Mouse (Mus musculus) MEL (cell line): ENCODE results near the gene Exoc4. TPM values are rescaled to one million over a fixed set of nuclear protein-coding genes. Genes with fewer than 3 reads are reported as not detected.

Source experiments
- DNase-seq: peaks from one replicate; pipeline ENCODE4 v3.0.0; 2011; ENCODE audit warnings: low read depth, low spot score
- H3K27ac ChIP-seq: 2 replicates; pipeline ENCODE4 v1.5.1; 2012; ENCODE audit warnings: low read depth, mild to moderate bottlenecking, control low read depth, low read length, moderate library complexity; ENCODE audit not compliant: control insufficient read depth
- H3K27me3 ChIP-seq, 2 experiments: fragments of 150-350 bp in 1 of 2; sonication (generic) in 1 of 2; 2 replicates each; pipeline ENCODE4 v1.6.1; 2012; ENCODE audit warnings: low read length in 2 of 2, mild to moderate bottlenecking in 2 of 2, improper control_type of control experiment in 1 of 2, moderate library complexity in 1 of 2; ENCODE audit not compliant: insufficient read depth in 2 of 2, control insufficient read depth in 1 of 2
- H3K36me3 ChIP-seq, 2 experiments: 2 replicates each; pipeline ENCODE4 v1.6.1; 2012 to 2014; ENCODE audit warnings: low read length in 2 of 2, improper control_type of control experiment in 1 of 2, inconsistent platforms in 1 of 2, mild to moderate bottlenecking in 1 of 2; ENCODE audit not compliant: insufficient read depth in 2 of 2, control insufficient read depth in 1 of 2
- H3K4me1 ChIP-seq, 2 experiments: fragments of 150-350 bp in 1 of 2; sonication (generic) in 1 of 2; 2 replicates each; pipeline ENCODE4 v1.6.1; 2012; ENCODE audit warnings: low read length in 2 of 2, improper control_type of control experiment in 1 of 2, mild to moderate bottlenecking in 1 of 2; ENCODE audit not compliant: insufficient read depth in 2 of 2, control insufficient read depth in 1 of 2
- H3K4me3 ChIP-seq, 2 experiments: fragments of 150-350 bp in 1 of 2; sonication (generic) in 1 of 2; 2 replicates each; pipeline ENCODE4 v1.5.1; 2012; ENCODE audit warnings: low read depth in 2 of 2, low read length in 2 of 2, mild to moderate bottlenecking in 2 of 2, moderate library complexity in 2 of 2, control low read depth in 1 of 2, improper control_type of control experiment in 1 of 2; ENCODE audit not compliant: control insufficient read depth in 1 of 2, insufficient read depth in 1 of 2
- H3K79me2 ChIP-seq: 2 replicates; pipeline ENCODE4 v1.6.1; 2012; ENCODE audit warnings: mild to moderate bottlenecking, low read length, moderate library complexity; ENCODE audit not compliant: control insufficient read depth, poor library complexity, insufficient read depth
- H3K9ac ChIP-seq: 2 replicates; pipeline ENCODE4 v1.6.1; 2012; ENCODE audit warnings: low read depth, mild to moderate bottlenecking, control low read depth, low read length, moderate library complexity; ENCODE audit not compliant: control insufficient read depth, poor library complexity, severe bottlenecking
- H3K9me3 ChIP-seq: fragments of 150-350 bp; sonication (generic); replicated peaks from 2 replicates; pipeline ENCODE4 v1.6.1; 2012; ENCODE audit warnings: mild to moderate bottlenecking, low read length, improper control_type of control experiment, moderate library complexity; ENCODE audit not compliant: insufficient read depth
- BHLHE40 ChIP-seq: IDR thresholded peaks from 2 replicates; pipeline ENCODE4 v1.6.1; 2012; ENCODE audit warnings: low read depth, mild to moderate bottlenecking, inconsistent platforms, low read length, improper control_type of control experiment, borderline replicate concordance
- E2F4 ChIP-seq: IDR thresholded peaks from 2 replicates; pipeline ENCODE4 v1.6.1; 2011; ENCODE audit warnings: low read depth, low read length, improper control_type of control experiment, borderline replicate concordance
- ELF1 ChIP-seq: IDR thresholded peaks from 2 replicates; pipeline ENCODE4 v1.6.1; 2014; ENCODE audit warnings: low read depth, mild to moderate bottlenecking, inconsistent platforms, low read length, improper control_type of control experiment, moderate library complexity
- EP300 ChIP-seq, 2 experiments: IDR thresholded peaks; 2 replicates each; pipeline ENCODE4 v1.6.1; 2011; ENCODE audit warnings: improper control_type of control experiment in 2 of 2, low read length in 2 of 2, low read depth in 1 of 2, mild to moderate bottlenecking in 1 of 2
- ETS1 ChIP-seq: IDR thresholded peaks from 2 replicates; pipeline ENCODE4 v1.6.1; 2012; ENCODE audit warnings: low read depth, mild to moderate bottlenecking, inconsistent platforms, low read length, improper control_type of control experiment, moderate library complexity
- GABPA ChIP-seq: IDR thresholded peaks from 2 replicates; pipeline ENCODE4 v1.6.1; 2012; ENCODE audit warnings: low read depth, mild to moderate bottlenecking, inconsistent platforms, low read length, improper control_type of control experiment, moderate library complexity
- GATA1 ChIP-seq: IDR thresholded peaks from 2 replicates; pipeline ENCODE4 v1.6.1; 2011; ENCODE audit warnings: low read depth, low read length, improper control_type of control experiment
- KAT2A ChIP-seq: conservative IDR thresholded peaks from 2 replicates; pipeline ENCODE4 v1.6.1; 2012; ENCODE audit warnings: low read depth, low read length, improper control_type of control experiment, inconsistent platforms
- MAFK ChIP-seq: IDR thresholded peaks from 2 replicates; pipeline ENCODE4 v1.6.1; 2011; ENCODE audit warnings: low read depth, mild to moderate bottlenecking, low read length, improper control_type of control experiment, borderline replicate concordance
- MAX ChIP-seq: IDR thresholded peaks from 2 replicates; pipeline ENCODE4 v1.6.1; 2011; ENCODE audit warnings: low read length, improper control_type of control experiment
- MXI1 ChIP-seq: IDR thresholded peaks from 2 replicates; pipeline ENCODE4 v1.6.1; 2011; ENCODE audit warnings: mild to moderate bottlenecking, low read depth, low read length, improper control_type of control experiment
- MYB ChIP-seq: IDR thresholded peaks from 2 replicates; pipeline ENCODE4 v1.6.1; 2011; ENCODE audit warnings: mild to moderate bottlenecking, low read depth, low read length, improper control_type of control experiment
- NELFE ChIP-seq: IDR thresholded peaks from 2 replicates; pipeline ENCODE4 v1.6.1; 2011; ENCODE audit warnings: low read depth, low read length, improper control_type of control experiment
- NRF1 ChIP-seq: IDR thresholded peaks from 2 replicates; pipeline ENCODE4 v1.6.1; 2014; ENCODE audit warnings: low read depth, mild to moderate bottlenecking, inconsistent platforms, low read length, improper control_type of control experiment, moderate library complexity; ENCODE audit not compliant: poor library complexity, insufficient read depth, severe bottlenecking
- POLR2A ChIP-seq, 2 experiments: IDR thresholded peaks; 2 replicates each; pipeline ENCODE4 v1.6.1; 2011 to 2012; ENCODE audit warnings: low read length in 2 of 2, mild to moderate bottlenecking in 2 of 2, control low read depth in 1 of 2, improper control_type of control experiment in 1 of 2, low read depth in 1 of 2, moderate library complexity in 1 of 2; ENCODE audit not compliant: control insufficient read depth in 1 of 2, insufficient read depth in 1 of 2, poor library complexity in 1 of 2
- POLR2AphosphoS2 ChIP-seq: IDR thresholded peaks from 2 replicates; pipeline ENCODE4 v1.6.1; 2011; ENCODE audit warnings: low read length, improper control_type of control experiment
- POLR2AphosphoS5 ChIP-seq: IDR thresholded peaks from 2 replicates; pipeline ENCODE4 v1.6.1; 2012; ENCODE audit warnings: low read depth, borderline replicate concordance, mild to moderate bottlenecking, inconsistent platforms, low read length, moderate library complexity, mixed read lengths
- RAD21 ChIP-seq: IDR thresholded peaks from 2 replicates; pipeline ENCODE4 v1.6.1; 2011; ENCODE audit warnings: mild to moderate bottlenecking, low read depth, low read length, improper control_type of control experiment
- RCOR1 ChIP-seq: IDR thresholded peaks from 2 replicates; pipeline ENCODE4 v1.6.1; 2012; ENCODE audit warnings: low read depth, mild to moderate bottlenecking, inconsistent platforms, low read length, improper control_type of control experiment
- SIN3A ChIP-seq: IDR thresholded peaks from 2 replicates; pipeline ENCODE4 v1.6.1; 2012; ENCODE audit warnings: low read length, improper control_type of control experiment, inconsistent platforms
- SMC3 ChIP-seq: IDR thresholded peaks from 2 replicates; pipeline ENCODE4 v1.6.1; 2011; ENCODE audit warnings: low read depth, low read length, improper control_type of control experiment
- TAL1 ChIP-seq: IDR thresholded peaks from 2 replicates; pipeline ENCODE4 v1.6.1; 2012; ENCODE audit warnings: mild to moderate bottlenecking, inconsistent platforms, low read length, moderate library complexity, mixed read lengths
- TBP ChIP-seq: IDR thresholded peaks from 2 replicates; pipeline ENCODE4 v1.8.0; 2011; ENCODE audit warnings: low read depth, low read length, improper control_type of control experiment
- TCF12 ChIP-seq: IDR thresholded peaks from 2 replicates; pipeline ENCODE4 v1.6.1; 2014; ENCODE audit warnings: low read depth, mild to moderate bottlenecking, inconsistent platforms, low read length, improper control_type of control experiment, moderate library complexity
- ZMIZ1 ChIP-seq: IDR thresholded peaks from 2 replicates; pipeline ENCODE4 v1.6.1; 2012; ENCODE audit warnings: low read depth, mild to moderate bottlenecking, inconsistent platforms, low read length, improper control_type of control experiment, moderate library complexity
- ZNF384 ChIP-seq: IDR thresholded peaks from 2 replicates; pipeline ENCODE4 v1.6.1; 2012; ENCODE audit warnings: low read depth, mild to moderate bottlenecking, inconsistent platforms, low read length, improper control_type of control experiment
- polyA plus RNA-seq, 2 experiments: library from polyadenylated mRNA; stranded (reverse) in 1 of 2; unstranded in 1 of 2; fragments of >175 nt in 1 of 2; fragments of >200 nt in 1 of 2; gene quantifications; 2 replicates each; pipeline versions ENCODE4 v1.2.1 to v1.2.4; 2012; ENCODE audit warnings: low replicate concordance in 2 of 2, low read depth in 1 of 2; ENCODE audit not compliant: insufficient read length in 2 of 2, insufficient read depth in 1 of 2, missing spikeins in 1 of 2
- total RNA-seq: library from RNA; depleted of rRNA; stranded (reverse); fragments of 300-350 nt; gene quantifications from 2 replicates; pipeline ENCODE4 v1.2.3, GENCODE M21; 2012

The Exoc4 gene
- total and polyA plus RNA-seq, 3 experiments, result 16.4 to 22.6 TPM; not detected in 1

DNA sequence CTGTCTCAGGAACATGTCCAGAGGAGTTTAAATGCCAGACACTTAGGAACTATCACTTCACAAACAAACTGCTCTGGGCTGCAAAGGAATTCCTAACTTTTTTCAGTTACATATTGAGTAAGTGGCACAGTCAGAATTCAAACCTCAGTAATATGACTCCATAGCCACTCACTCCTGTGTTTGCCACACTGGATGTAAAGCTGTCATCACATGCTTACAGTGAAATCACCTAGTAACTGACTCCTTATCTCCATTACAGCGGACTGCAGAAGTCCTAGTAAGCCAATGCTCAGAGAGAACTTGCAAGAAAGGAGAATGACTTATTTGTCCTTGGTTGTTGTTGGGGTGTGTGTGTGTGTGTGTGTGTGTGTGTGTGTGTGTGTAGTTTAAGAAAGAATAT, 448.1 kb downstream of the Exoc4 start:
- TF ChIP-seq NELFE (no peak), E2F4 (no peak), ELF1 (no peak), MAX (no peak), NRF1 (no peak), MAFK (no peak), SMC3 (no peak), MXI1 (no peak), BHLHE40 (no peak), POLR2AphosphoS2 (no peak), POLR2A (IDR thresholded peaks at IDR 0.05; ENCODE audit: control insufficient read depth in 1 of 2, insufficient read depth in 1 of 2, low read depth in 1 of 2, low read length in 2 of 2, poor library complexity in 1 of 2) (no peak), RAD21 (no peak)
- Histone ChIP-seq H3K79me2 (no peaks in the 10 kb centered on the region), H3K9ac (no peak overlapping the region), H3K36me3 (no peaks in the 10 kb centered on the region), H3K9me3 (no peaks in the 10 kb centered on the region), H3K4me1 (no peaks in the 10 kb centered on the region), H3K27ac (no peak overlapping the region), H3K4me3 (no peak overlapping the region), H3K27me3 (no peaks in the 10 kb centered on the region)
- peak; percentile 31 for DNase-seq

DNA sequence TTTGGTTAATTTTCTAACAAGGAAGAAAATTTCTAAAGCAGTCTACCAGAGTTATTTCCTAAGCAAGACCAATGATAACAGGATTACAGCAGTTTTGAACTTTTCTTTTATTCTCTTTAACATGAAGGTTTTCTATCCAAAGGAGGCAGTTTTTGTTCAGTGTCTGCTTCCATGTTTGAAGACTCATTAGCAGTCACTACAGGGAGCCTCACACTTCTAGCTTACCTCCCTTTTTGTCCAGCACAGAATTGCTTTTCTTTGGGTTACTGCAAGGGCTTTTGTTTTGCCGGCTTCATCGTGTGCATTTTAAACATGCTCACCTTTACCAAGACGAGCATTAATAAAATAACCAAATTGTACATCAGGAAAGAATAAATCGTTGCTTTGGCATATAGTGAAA, 460.0 kb downstream of the Exoc4 start:
- TF ChIP-seq KAT2A (no peak), TAL1 (no peak), TBP (no peak), POLR2AphosphoS2 (no peak), POLR2A (IDR thresholded peaks at IDR 0.05; ENCODE audit: control insufficient read depth in 1 of 2, insufficient read depth in 1 of 2, low read depth in 1 of 2, low read length in 2 of 2, poor library complexity in 1 of 2) (no peak), E2F4 (no peak), EP300 (IDR thresholded peaks at IDR 0.05; ENCODE audit: low read depth in 1 of 2, low read length in 2 of 2) (no peak), ZMIZ1 (no peak), ELF1 (no peak), GABPA (no peak), RCOR1 (no peak), TCF12 (no peak), ZNF384 (no peak), POLR2AphosphoS5 (no peak), GATA1 (no peak), MYB (no peak), SIN3A (no peak), MAFK (no peak), BHLHE40 (no peak), ETS1 (no peak)
- Histone ChIP-seq H3K4me3 (no peak overlapping the region), H3K36me3 (no peaks in the 10 kb centered on the region), H3K9me3 (no peaks in the 10 kb centered on the region), H3K4me1 (no peaks in the 10 kb centered on the region), H3K27me3 (no peaks in the 10 kb centered on the region), H3K27ac (no peak overlapping the region), H3K9ac (no peak overlapping the region), H3K79me2 (no peaks in the 10 kb centered on the region)
- DNase-seq, result no peak
